Mouse (Mus musculus) forebrain, embryonic 10.5 days (tissue): ENCODE data around the gene Vars. TPM values are rescaled to one million over a fixed set of nuclear protein-coding genes. Genes with fewer than 3 reads are reported as not detected.
"Not testable (repeated sequence)": the region's sequence is repeated elsewhere in the genome, so short reads cannot be mapped to it uniquely, and the experiment has no call there.

Experiments
- DNase-seq: peaks from one replicate; pipeline ENCODE4 v3.0.0-alpha.2; 2017; ENCODE audit warnings: low spot score; ENCODE audit errors: extremely low spot score
- H3K27ac ChIP-seq: fragments of 300-500 bp; sonication (generic); 2 replicates; pipeline ENCODE4 v1.5.1; 2016; ENCODE audit warnings: mild to moderate bottlenecking
- H3K27me3 ChIP-seq: fragments of 300-500 bp; sonication (generic); 2 replicates; pipeline ENCODE4 v1.6.1; 2016; ENCODE audit warnings: mild to moderate bottlenecking; ENCODE audit not compliant: poor library complexity, severe bottlenecking
- H3K36me3 ChIP-seq: fragments of 300-500 bp; sonication (generic); replicated peaks from 2 replicates; pipeline ENCODE4 v1.6.1; 2016; ENCODE audit warnings: mild to moderate bottlenecking, moderate library complexity
- H3K4me1 ChIP-seq: fragments of 300-500 bp; sonication (generic); 2 replicates; pipeline ENCODE4 v1.6.1; 2016
- H3K4me3 ChIP-seq: fragments of 300-500 bp; sonication (generic); 2 replicates; pipeline ENCODE4 v1.5.1; 2016; ENCODE audit warnings: mild to moderate bottlenecking, moderate library complexity
- H3K9me3 ChIP-seq: fragments of 300-500 bp; sonication (generic); 2 replicates; pipeline ENCODE4 v1.6.1; 2016; ENCODE audit warnings: mild to moderate bottlenecking, moderate library complexity
- WGBS: fragments of 180-500 bp; shearing (Covaris S2); methylation state at CpG from one replicate; pipeline ENCODE4 v1.1.7; 2016; 5-methylcytosine and 5-hydroxymethylcytosine counted together
- polyA plus RNA-seq: library from polyadenylated mRNA; unstranded; fragments of >200 nt; fragmentation: Nextera tagmentation; extraction: Ambion mirVana; gene quantifications from 2 replicates; pipeline ENCODE4 v1.2.1, GENCODE M21; 2016

The Vars gene
- polyA plus RNA-seq, 1 experiment from 2014 or later, result 229 TPM

DNA sequence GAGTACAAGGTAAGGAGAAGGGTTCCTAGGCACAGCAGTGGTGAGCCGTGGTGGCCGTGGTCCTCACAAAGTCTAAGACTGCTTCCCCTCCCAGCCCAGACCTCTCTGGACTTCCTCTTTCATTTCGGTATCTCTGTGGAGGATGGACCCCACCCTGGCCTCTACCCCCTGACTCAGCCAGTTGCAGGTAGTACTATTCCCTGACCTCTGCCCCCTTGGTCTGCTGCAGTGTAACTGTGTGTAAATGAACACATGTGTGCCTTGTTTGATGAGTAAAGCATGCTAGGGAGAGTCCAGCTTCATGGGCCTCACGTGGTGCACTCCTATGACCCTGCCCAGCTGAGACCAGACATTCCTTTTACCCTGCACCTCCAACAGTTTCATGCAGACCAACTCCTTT lies 23.0 kb downstream of the Vars start:
- no peaks in the 10 kb centered on the region for H3K36me3 ChIP-seq
- 0 out of 2 replicates have a peak overlapping the region, but pooled peaks have one; percentile 10 for H3K4me3 ChIP-seq
- WGBS, result 84% methylated on average over 4 of the region's 4 CpGs
- no peaks in the 10 kb centered on the region for H3K27me3 ChIP-seq
- H3K27ac ChIP-seq, result peak overlapping the region; percentile 66
- peaks cover 60% of the 10 kb centered on the region for H3K4me1 ChIP-seq
- H3K9me3 ChIP-seq, result no peaks in the 10 kb centered on the region
- peak; percentile 14 for DNase-seq

DNA sequence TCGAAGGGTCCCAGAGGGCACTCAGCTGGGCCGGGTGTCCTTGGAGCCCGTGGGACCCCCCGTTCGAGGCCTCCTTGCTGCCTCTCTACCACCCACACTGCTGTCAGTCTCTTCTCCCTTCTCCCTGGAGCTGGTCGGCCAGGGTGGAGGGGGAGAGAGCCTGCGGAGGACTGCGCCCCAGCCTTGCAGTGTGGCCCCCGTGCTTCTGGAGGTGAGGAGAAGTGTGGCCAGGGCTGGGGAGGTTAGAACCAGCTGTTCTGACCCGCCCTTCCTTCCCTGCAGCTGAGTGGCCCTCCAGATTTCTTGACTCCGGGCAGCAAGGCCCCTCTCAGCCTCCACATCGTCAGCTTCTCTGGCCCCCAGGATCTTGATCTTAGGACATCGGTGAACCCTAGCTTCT lies 23.5 kb downstream of the Vars start:
- peaks cover 63% of the 10 kb centered on the region for H3K4me1 ChIP-seq
- no peaks in the 10 kb centered on the region for H3K27me3 ChIP-seq
- no peaks in the 10 kb centered on the region for H3K36me3 ChIP-seq
- H3K27ac ChIP-seq, result peak overlapping the region; percentile 66
- peak overlapping the region; percentile 10; the same call in 1 of the 2 replicates for H3K4me3 ChIP-seq
- H3K9me3 ChIP-seq, result no peaks in the 10 kb centered on the region
- 82% methylated on average over 13 of the region's 13 CpGs for WGBS
- DNase-seq, result peak; percentile 14

- Histone ChIP-seq H3K4me3 (no peak overlapping the region; the same call in 1 of the 2 replicates), H3K4me1 (peaks cover 68% of the 10 kb centered on the region)
- 61% methylated on average over 10 of the region's 10 CpGs for WGBS
These were observed 24.1 kb downstream of the Vars start for GRCm38 (mm10) chr17:35024691-35025488.

GRCm38 (mm10) chr17:35026206-35026605 lies 25.4 kb downstream of the Vars start:
- H3K27ac ChIP-seq, result peak overlapping the region; percentile 58
- H3K4me3 ChIP-seq, result no peak overlapping the region
- H3K36me3 ChIP-seq, result no peaks in the 10 kb centered on the region
- no peaks in the 10 kb centered on the region for H3K9me3 ChIP-seq
- WGBS, result 84% methylated on average over 5 of the region's 5 CpGs
- no peak for DNase-seq
- H3K27me3 ChIP-seq, result no peaks in the 10 kb centered on the region
- H3K4me1 ChIP-seq, result peaks cover 69% of the 10 kb centered on the region

More at GRCm38 (mm10) chr17:35024691-35025488, 24.1 kb downstream of the Vars start:
- H3K36me3 ChIP-seq, result no peaks in the 10 kb centered on the region
- H3K9me3 ChIP-seq, result no peaks in the 10 kb centered on the region
- H3K27me3 ChIP-seq, result no peaks in the 10 kb centered on the region
- H3K27ac ChIP-seq, result peak overlapping the region; percentile 66; the same call in 1 of the 2 replicates
- no peak for DNase-seq

GRCm38 (mm10) chr17:35027277-35028068 lies 26.7 kb downstream of the Vars start, which contains the start of gene Sapcd1:
Gene Sapcd1, minus strand, starts transcription at chr17:35028016.
- peak; percentile 19 for DNase-seq
- Histone ChIP-seq H3K36me3 (no peaks in the 10 kb centered on the region), H3K4me1 (peaks cover 60% of the 10 kb centered on the region), H3K27me3 (0 out of 2 replicates have a peak, but pooled peaks cover 3% of the 10 kb centered on the region), H3K4me3 (peak within 1 kb of the TSS; percentile 28), H3K9me3 (no peaks in the 10 kb centered on the region), H3K27ac (peak within 1 kb of the TSS; percentile 80)
- 38% methylated on average over 13 of the region's 13 CpGs for WGBS

GRCm38 (mm10) chr17:35028315-35028714 lies 27.5 kb downstream of the Vars start:
- no peak for DNase-seq
- H3K4me3 ChIP-seq, result no peak overlapping the region
- WGBS, result 89% methylated on average over 2 of the region's 2 CpGs
- no peak overlapping the region for H3K27ac ChIP-seq
- H3K27me3 ChIP-seq, result 0 out of 2 replicates have a peak, but pooled peaks cover 3% of the 10 kb centered on the region
- H3K4me1 ChIP-seq, result peaks cover 59% of the 10 kb centered on the region
- H3K9me3 ChIP-seq, result no peaks in the 10 kb centered on the region
- no peaks in the 10 kb centered on the region for H3K36me3 ChIP-seq

DNA sequence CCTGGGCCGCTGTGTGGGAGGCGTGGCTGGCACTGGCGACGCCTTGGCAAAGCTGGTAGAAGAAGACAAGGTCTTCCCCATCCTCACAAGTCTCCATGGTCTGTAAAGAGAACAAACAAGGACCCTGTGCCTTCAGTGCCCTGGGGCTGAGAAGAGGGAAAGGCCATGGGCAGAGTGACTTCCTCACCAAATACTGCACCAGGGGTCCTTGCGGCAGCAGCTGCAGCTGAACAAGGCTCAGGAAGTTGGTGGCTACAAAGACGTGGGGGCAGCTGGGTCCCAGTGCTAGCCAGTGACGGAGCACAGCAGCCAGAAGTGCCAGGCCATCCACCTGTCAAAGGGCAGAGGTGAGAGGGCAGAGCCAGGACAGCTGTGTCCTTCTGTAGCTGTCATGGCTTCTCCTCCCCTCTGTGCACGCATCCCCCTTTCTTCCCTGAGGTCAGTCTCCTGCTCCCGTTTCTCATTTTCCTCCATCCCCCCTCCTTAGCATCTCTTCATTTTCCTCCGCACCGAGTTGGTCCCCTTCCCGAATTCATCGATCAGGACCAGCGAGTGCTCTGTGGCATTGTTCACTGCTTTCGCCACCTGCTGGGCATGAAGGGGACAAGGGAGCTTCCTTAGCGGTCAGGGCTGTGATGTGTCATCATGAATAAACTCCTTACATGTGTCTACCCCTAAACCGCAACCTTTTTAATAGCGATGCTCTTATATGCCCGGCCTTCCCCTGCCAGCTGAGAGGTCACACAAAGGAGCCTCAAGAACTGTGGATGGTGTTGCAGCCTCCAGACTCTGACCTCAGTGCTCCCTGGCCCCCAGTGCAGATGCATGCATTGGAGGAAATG lies 29.1 kb downstream of the Vars start:
- 0 out of 2 replicates have a peak, but pooled peaks cover 3% of the 10 kb centered on the region for H3K27me3 ChIP-seq
- no peak for DNase-seq
- H3K27ac ChIP-seq, result peak overlapping the region; percentile 48
- H3K4me1 ChIP-seq, result peaks cover 43% of the 10 kb centered on the region
- peak overlapping the region; percentile 3; the same call in 1 of the 2 replicates for H3K4me3 ChIP-seq
- H3K9me3 ChIP-seq, result no peaks in the 10 kb centered on the region
- 32% methylated on average over 19 of the region's 19 CpGs for WGBS
- no peaks in the 10 kb centered on the region for H3K36me3 ChIP-seq

- H3K4me1 ChIP-seq, result peaks cover 34% of the 10 kb centered on the region
- H3K36me3 ChIP-seq, result no peaks in the 10 kb centered on the region
- H3K4me3 ChIP-seq, result no peak overlapping the region
- no peak overlapping the region for H3K27ac ChIP-seq
- H3K27me3 ChIP-seq, result 0 out of 2 replicates have a peak, but pooled peaks cover 3% of the 10 kb centered on the region
- DNase-seq, result no peak
- no peaks in the 10 kb centered on the region for H3K9me3 ChIP-seq
- WGBS, result 92% methylated on average over 11 of the region's 11 CpGs
These were observed 30.5 kb downstream of the Vars start for GRCm38 (mm10) chr17:35031272-35031671.

- Histone ChIP-seq H3K9me3 (no peaks in the 10 kb centered on the region), H3K27ac (no peak overlapping the region), H3K4me3 (no peak overlapping the region), H3K27me3 (0 out of 2 replicates have a peak, but pooled peaks cover 3% of the 10 kb centered on the region), H3K4me1 (peaks cover 28% of the 10 kb centered on the region), H3K36me3 (no peaks in the 10 kb centered on the region)
- 91% methylated on average over 7 of the region's 7 CpGs for WGBS
- no peak for DNase-seq
These were observed 31.1 kb downstream of the Vars start for GRCm38 (mm10) chr17:35031880-35032279.

GRCm38 (mm10) chr17:35032323-35032870 lies 31.6 kb downstream of the Vars start:
- 79% methylated on average over 8 of the region's 8 CpGs for WGBS
- no peaks in the 10 kb centered on the region for H3K9me3 ChIP-seq

DNA sequence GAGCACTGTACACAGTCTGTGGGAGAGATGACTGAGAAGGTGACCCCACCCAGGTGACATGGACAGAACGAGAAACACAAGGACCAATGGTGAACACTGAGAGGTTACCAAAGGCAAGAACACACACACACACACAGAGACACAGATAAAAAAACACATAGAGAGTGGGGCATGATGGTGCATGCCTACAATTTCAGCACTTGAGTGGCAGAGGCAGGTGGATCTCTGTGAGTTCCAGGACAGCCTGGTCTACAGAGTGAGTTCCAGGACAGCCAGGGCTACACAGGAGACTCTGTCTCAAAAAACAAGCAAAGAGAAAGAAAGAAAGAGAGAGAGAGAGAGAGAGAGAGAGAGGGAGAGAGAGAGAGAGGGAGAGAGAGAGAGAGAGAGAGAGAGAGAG lies 32.9 kb downstream of the Vars start:
- not testable (repeated sequence) for H3K36me3 ChIP-seq, H3K9me3 ChIP-seq, H3K27ac ChIP-seq, H3K27me3 ChIP-seq, DNase-seq, H3K4me3 ChIP-seq
- H3K4me1 ChIP-seq, result peaks cover 15% of the 10 kb centered on the region
- WGBS, result 72% methylated on average over 1 of the region's 1 CpGs

More at GRCm38 (mm10) chr17:35032323-35032870, 31.6 kb downstream of the Vars start:
- no peaks in the 10 kb centered on the region for H3K36me3 ChIP-seq
- peaks cover 23% of the 10 kb centered on the region for H3K4me1 ChIP-seq
- no peak overlapping the region for H3K4me3 ChIP-seq
- DNase-seq, result no peak
- 0 out of 2 replicates have a peak, but pooled peaks cover 3% of the 10 kb centered on the region for H3K27me3 ChIP-seq
- no peak overlapping the region for H3K27ac ChIP-seq
